ENCODE assay signal across 7 mouse cellular contexts in the genomic region with DNA sequence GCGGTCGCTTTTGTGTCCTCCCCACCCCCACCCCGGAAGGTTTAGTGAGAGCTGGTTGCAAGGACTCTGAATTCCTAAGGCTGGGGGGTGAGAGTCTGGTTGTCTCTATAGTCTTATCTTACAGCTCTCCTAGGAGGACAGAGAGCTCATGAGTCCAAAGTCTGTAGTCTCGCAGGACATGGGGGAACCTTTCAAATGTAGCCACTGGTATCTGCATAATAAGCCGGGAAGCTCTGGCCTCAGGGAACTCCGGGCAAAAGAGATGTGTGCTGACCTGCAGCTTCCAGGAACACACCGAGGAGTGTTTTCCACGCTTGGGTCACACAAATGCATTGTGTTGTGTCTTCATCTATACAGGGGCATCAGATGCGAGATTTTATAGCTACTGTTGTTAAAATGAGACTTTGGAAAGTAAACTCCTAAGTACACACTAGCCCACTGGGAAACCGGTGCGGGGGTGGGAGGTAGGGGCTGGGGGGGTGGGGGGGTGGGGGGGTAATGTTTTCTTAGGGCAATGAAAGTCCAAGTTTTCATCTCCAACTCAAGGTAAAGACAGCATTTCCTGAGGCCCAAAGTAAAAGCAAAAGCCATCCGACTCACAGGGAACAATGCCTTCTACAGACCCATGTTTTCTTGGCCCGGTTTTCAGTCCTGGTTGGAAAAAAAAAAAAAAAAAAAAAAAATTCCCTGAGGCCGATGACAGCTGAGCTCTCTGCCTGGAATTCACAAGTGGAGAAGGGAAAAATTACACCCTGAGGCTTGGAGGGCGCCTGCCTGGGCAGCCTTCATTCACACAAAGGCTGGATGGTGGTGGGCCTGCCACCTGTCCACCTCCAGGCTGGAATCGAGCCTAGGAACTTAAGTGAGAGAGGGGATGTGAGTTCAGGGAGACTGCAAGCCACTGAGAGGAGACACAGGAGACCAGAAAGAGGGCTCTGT. TPM values are rescaled to one million over a fixed set of nuclear protein-coding genes. Genes with fewer than 3 reads are reported as not detected.
DNase-seq lines count a peak whose midpoint lies in the region; ATAC-seq and TF ChIP-seq lines count a peak whose summit lies in the region.

No protein-coding gene starts in this region.

- H3K27me3 ChIP-seq in ES-Bruce4 (ENCODE audit: control insufficient read depth, insufficient read depth, low read length, poor library complexity, severe bottlenecking): no peaks in the 10 kb centered on the region
- H3K27me3 ChIP-seq in heart, embryonic 16.5 days (ENCODE audit: control insufficient read depth, insufficient read depth, low read length): no peaks in the 10 kb centered on the region
- no peaks in the 10 kb centered on the region for H3K27me3 ChIP-seq in limb, embryonic 14.5 days (ENCODE audit: control insufficient read depth, insufficient read depth, low read length)

- ATAC-seq in heart, embryonic 16.5 days (replicated peaks; ENCODE audit: extremely low read depth, insufficient read depth, low FRiP score): peak; percentile 39; the same call in 1 of the 2 replicates
- peak; percentile 62; the same call in 1 of the 2 replicates for ATAC-seq in limb, embryonic 14.5 days (ENCODE audit: low FRiP score, low read depth)

- 0 out of 2 replicates have a peak overlapping the region, but pooled peaks have one; percentile 35 for H3K4me3 ChIP-seq in ES-Bruce4 (ENCODE audit: low read depth, low read length)
- peak overlapping the region; percentile 13; the same call in 1 of the 2 replicates for H3K4me3 ChIP-seq in brown adipose tissue, adult 24 weeks (ENCODE audit: insufficient read depth, low read depth, low read length)
- peak overlapping the region; percentile 35 for H3K4me3 ChIP-seq in heart, embryonic 16.5 days (ENCODE audit: low read length)
- H3K4me3 ChIP-seq in limb, embryonic 14.5 days (replicated peaks; ENCODE audit: low read length): no peak overlapping the region

- no peak for TF ChIP-seq POLR2A in ES-Bruce4 (IDR thresholded peaks at IDR 0.05; ENCODE audit: insufficient read depth, low read length)
- no peak for TF ChIP-seq POLR2A in limb, embryonic 14.5 days (IDR thresholded peaks at IDR 0.05; ENCODE audit: borderline replicate concordance, extremely low read depth, insufficient read depth, insufficient read length)

- peaks cover 8% of the 10 kb centered on the region for H3K4me1 ChIP-seq in ES-Bruce4 (ENCODE audit: control insufficient read depth, insufficient read depth, low read length)
- H3K4me1 ChIP-seq in brown adipose tissue, adult 24 weeks (ENCODE audit: control insufficient read depth, insufficient read depth, insufficient read length, low read length): 0 out of 2 replicates have a peak, but pooled peaks cover 2% of the 10 kb centered on the region
- peaks cover 23% of the 10 kb centered on the region for H3K4me1 ChIP-seq in heart, embryonic 16.5 days (ENCODE audit: control insufficient read depth, insufficient read depth, low read length)
- H3K4me1 ChIP-seq in limb, embryonic 14.5 days (ENCODE audit: control insufficient read depth, insufficient read depth, low read length): peaks cover 30% of the 10 kb centered on the region

- H3K4me2 ChIP-seq in heart, embryonic 16.5 days (ENCODE audit: low read depth, low read length): peak overlapping the region; percentile 63
- no peak overlapping the region for H3K4me2 ChIP-seq in limb, embryonic 14.5 days (replicated peaks; ENCODE audit: low read depth, low read length, severe bottlenecking)

- WGBS in heart, embryonic 16.5 days: 20% methylated on average over 16 of the region's 16 CpGs
- 40% methylated on average over 16 of the region's 16 CpGs for WGBS in limb, embryonic 14.5 days

- no peaks in the 10 kb centered on the region for H3K9me3 ChIP-seq in ES-Bruce4 (replicated peaks; ENCODE audit: control insufficient read depth, insufficient read depth, low read length, poor library complexity, severe bottlenecking)
- no peaks in the 10 kb centered on the region for H3K9me3 ChIP-seq in heart, embryonic 16.5 days (replicated peaks; ENCODE audit: control insufficient read depth, low read length)
- H3K9me3 ChIP-seq in limb, embryonic 14.5 days (ENCODE audit: control insufficient read depth, low read length): no peaks in the 10 kb centered on the region

- peak; percentile 93 for TF ChIP-seq EP300 in ES-Bruce4 (IDR thresholded peaks at IDR 0.05; ENCODE audit: insufficient read depth, low read depth, low read length)

- no peaks in the 10 kb centered on the region for H3K36me3 ChIP-seq in ES-Bruce4 (ENCODE audit: control insufficient read depth, insufficient read depth, low read length, poor library complexity, severe bottlenecking)
- no peaks in the 10 kb centered on the region for H3K36me3 ChIP-seq in heart, embryonic 16.5 days (ENCODE audit: control insufficient read depth, insufficient read depth)
- H3K36me3 ChIP-seq in limb, embryonic 14.5 days (ENCODE audit: control insufficient read depth, insufficient read depth, low read length): no peaks in the 10 kb centered on the region

- H3K9ac ChIP-seq in ES-Bruce4 (ENCODE audit: low read depth, poor library complexity, severe bottlenecking): peak overlapping the region; percentile 65
- peak overlapping the region; percentile 49 for H3K9ac ChIP-seq in heart, embryonic 16.5 days (ENCODE audit: low read length)
- no peak overlapping the region for H3K9ac ChIP-seq in limb, embryonic 14.5 days (ENCODE audit: low read depth, low read length, severe bottlenecking)

- peak overlapping the region; percentile 95 for H3K27ac ChIP-seq in ES-Bruce4 (ENCODE audit: insufficient read depth, low read length)
- peak overlapping the region; percentile 25; the same call in 1 of the 2 replicates for H3K27ac ChIP-seq in brown adipose tissue, adult 24 weeks (replicated peaks; ENCODE audit: low read depth, low read length)
- peak overlapping the region; percentile 82 for H3K27ac ChIP-seq in heart, embryonic 16.5 days (ENCODE audit: low read length)
- H3K27ac ChIP-seq in limb, embryonic 14.5 days (replicated peaks; ENCODE audit: low read depth, low read length): 0 out of 2 replicates have a peak overlapping the region, but pooled peaks have one; percentile 15

- TF ChIP-seq CTCF in ES-Bruce4 (IDR thresholded peaks at IDR 0.05; ENCODE audit: low read depth, low read length): no peak

- peak; percentile 45 for DNase-seq in limb, embryonic 14.5 days (ENCODE audit: low spot score)
- DNase-seq in adrenal gland, postnatal 4 days (ENCODE audit: low spot score in 2 of 2): no peak
- no peak for DNase-seq in thymus, postnatal 36 days
- DNase-seq in thymus, postnatal 0 days (ENCODE audit: low spot score): no peak

RNA-seq across cellular contexts. Expression of a gene that starts 4.5 kb away (rescaled TPM):
- 323 and 339 TPM in 2 replicates for polyA plus RNA-seq in ES-Bruce4 (2011; ENCODE audit: insufficient read depth, insufficient read length, low read depth, missing spikeins)
- polyA plus RNA-seq in brown adipose tissue, adult 24 weeks (2012; ENCODE audit: insufficient read depth, insufficient read length, missing spikeins): 10.1 and 13.3 TPM in 2 replicates
- 20.3 and 20.5 TPM in 2 replicates for polyA plus RNA-seq in heart, embryonic 16.5 days (2015; fragmentation: Nextera tagmentation; extraction: Ambion mirVana)
- polyA plus RNA-seq in limb, embryonic 14.5 days (2012; rRNA removed): 57.3 and 60.8 TPM in 2 replicates
- 49.7 and 52.6 TPM in 2 replicates for polyA plus RNA-seq in limb, embryonic 14.5 days (2014; fragmentation: Nextera tagmentation; extraction: Ambion mirVana)
- 10 to 100 TPM; 54.6 to 62.2 TPM for total RNA-seq in adrenal gland, postnatal 4 days (2021)
- 23.3 and 28.1 TPM in 2 replicates for polyA plus RNA-seq in thymus, postnatal 0 days (2015; fragmentation: Nextera tagmentation; extraction: Ambion mirVana)

Comparison
In these comparisons a context has a peak if more than half of its experiments do, and no peak if none do; other contexts are left out.
1. H3K27ac ChIP-seq: peak in every context shown above with its lines; median percentile 95 in ES-Bruce4; 82 in heart, embryonic 16.5 days; 25 in brown adipose tissue, adult 24 weeks; 15 in limb, embryonic 14.5 days.